Mouse (Mus musculus): ENCODE data around the gene BC053393. TPM values are rescaled to one million over a fixed set of nuclear protein-coding genes. Genes with fewer than 3 reads are reported as not detected.
"Not testable (repeated sequence)": the region's sequence is repeated elsewhere in the genome, so short reads cannot be mapped to it uniquely, and the experiment has no call there.

The BC053393 gene
- polyA plus RNA-seq, 1 experiment from 2014 or later: 0.87 TPM

DNA sequence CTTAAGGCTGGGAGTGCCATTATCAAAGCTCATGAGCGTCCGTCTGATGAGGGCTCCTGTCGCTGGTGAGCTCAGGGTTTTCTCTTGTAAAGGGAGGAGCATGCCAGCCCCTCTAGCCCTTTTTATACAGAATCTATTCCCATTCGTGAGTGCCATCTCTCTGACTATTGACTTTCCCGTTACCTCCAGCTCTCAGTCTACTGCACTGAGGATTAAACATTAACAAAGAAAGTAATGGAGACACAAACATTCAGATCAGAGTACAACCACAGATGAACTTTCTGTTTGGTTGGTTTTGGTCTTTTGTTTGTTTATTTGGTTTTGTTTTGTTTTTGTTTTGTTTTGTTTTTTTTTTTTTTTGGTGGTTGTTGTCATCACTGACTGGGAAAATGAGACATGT is 11.4 kb downstream of the BC053393 start:
- no peaks in the 10 kb centered on the region for H3K9me3 ChIP-seq
- no peaks in the 10 kb centered on the region for H3K36me3 ChIP-seq
- no peak overlapping the region for H3K4me3 ChIP-seq
- H3K27ac ChIP-seq: no peak overlapping the region
- no peaks in the 10 kb centered on the region for H3K27me3 ChIP-seq (ENCODE audit: insufficient read depth, poor library complexity, severe bottlenecking)
- DNase-seq (ENCODE audit: low spot score): no peak
- 76% methylated on average over 5 of the region's 5 CpGs for WGBS
- no peaks in the 10 kb centered on the region for H3K4me1 ChIP-seq

DNA sequence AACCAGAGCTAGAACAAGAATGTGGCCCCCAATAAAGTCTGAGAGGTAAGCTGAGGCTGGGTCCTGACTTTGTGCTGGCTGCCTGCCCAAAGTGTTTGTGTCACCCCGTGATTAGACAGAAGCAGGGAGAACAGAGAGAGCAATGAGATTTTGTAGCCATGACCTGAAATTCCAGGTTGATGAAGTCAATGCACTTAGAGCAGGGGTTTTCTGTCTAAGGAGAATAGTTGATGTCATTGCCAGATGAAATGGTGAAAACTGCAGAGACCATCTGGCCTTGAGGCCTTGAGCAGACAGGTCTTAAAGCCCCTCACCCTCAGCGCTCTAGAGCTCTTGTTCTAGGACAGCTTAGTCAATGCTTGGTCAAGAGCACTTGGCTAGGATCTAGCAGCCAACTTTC is 21.1 kb downstream of the BC053393 start:
- no peak for DNase-seq (ENCODE audit: low spot score)
- no peak overlapping the region for H3K4me3 ChIP-seq
- no peaks in the 10 kb centered on the region for H3K4me1 ChIP-seq
- 78% methylated on average over 2 of the region's 2 CpGs for WGBS
- no peaks in the 10 kb centered on the region for H3K36me3 ChIP-seq
- no peaks in the 10 kb centered on the region for H3K9me3 ChIP-seq
- H3K27me3 ChIP-seq (ENCODE audit: insufficient read depth, poor library complexity, severe bottlenecking): no peaks in the 10 kb centered on the region
- H3K27ac ChIP-seq: no peak overlapping the region

DNA sequence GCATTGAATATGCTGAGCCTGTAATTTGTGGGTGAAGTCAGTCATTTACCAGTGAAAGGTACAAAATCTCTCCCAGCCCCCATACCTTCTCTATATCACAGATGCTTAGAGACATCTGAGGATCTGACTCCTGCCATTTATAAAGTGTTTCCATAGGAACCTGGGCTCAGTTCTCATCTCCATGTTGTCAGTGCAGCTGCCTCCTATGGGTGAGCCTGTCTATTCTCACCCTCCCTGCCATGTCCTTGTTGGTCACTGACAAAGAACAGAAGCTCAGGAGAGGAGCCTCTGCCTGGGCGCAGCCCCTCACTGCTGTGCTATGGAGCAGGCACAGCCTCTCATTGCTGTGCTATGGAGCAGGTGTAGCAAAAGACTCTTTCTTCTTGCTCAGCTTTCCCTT is 48.6 kb downstream of the BC053393 start:
- Histone ChIP-seq H3K36me3 (no peaks in the 10 kb centered on the region), H3K27ac (no peak overlapping the region)
- WGBS: 52% methylated on average over 1 of the region's 1 CpGs

DNA sequence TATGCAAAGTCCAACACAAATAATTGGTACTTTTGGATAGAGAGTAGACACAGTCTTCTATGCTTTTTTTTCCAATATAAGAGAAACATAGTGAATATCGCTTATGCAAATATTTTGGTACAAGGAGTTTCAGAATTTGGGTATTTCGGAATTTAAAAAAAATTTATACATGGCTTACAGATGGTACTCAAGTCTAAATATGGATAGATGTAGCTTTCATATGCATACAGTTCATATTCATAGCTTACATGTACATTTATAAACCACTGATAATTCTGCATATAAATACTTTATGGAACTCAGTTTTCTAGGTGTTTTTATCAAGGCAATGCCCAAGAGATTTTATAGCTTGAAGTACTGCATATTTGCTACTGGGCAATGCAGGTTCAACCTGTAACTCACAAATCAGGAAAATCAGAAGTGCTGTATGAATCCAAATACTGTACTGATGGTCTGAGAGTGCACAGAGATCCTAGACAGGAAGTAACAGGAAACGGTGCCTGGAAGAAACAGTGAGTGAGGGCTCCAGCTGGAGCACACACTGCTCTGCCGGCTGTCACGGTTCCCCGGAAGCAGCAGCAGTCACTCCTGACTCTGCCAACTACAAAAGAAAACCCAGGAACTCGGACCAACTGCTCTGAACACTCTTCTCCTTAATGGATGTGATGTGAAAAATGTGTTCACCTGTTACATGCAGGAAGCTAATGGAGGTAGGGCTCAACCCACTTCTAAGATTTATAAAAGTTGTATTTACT is 49.3 kb downstream of the BC053393 start:
- no peaks in the 10 kb centered on the region for H3K9me3 ChIP-seq
- no peak overlapping the region for H3K27ac ChIP-seq
- H3K4me1 ChIP-seq: no peaks in the 10 kb centered on the region
- no peaks in the 10 kb centered on the region for H3K36me3 ChIP-seq
- H3K27me3 ChIP-seq (ENCODE audit: insufficient read depth, poor library complexity, severe bottlenecking): no peaks in the 10 kb centered on the region
- 71% methylated on average over 7 of the region's 7 CpGs for WGBS
- DNase-seq (ENCODE audit: low spot score): no peak
- H3K4me3 ChIP-seq: no peak overlapping the region

More for the DNA sequence above, 48.6 kb downstream of the BC053393 start:
- no peak for DNase-seq (ENCODE audit: low spot score)
- Histone ChIP-seq H3K27me3 (ENCODE audit: insufficient read depth, poor library complexity, severe bottlenecking) (no peaks in the 10 kb centered on the region), H3K9me3 (no peaks in the 10 kb centered on the region), H3K4me1 (no peaks in the 10 kb centered on the region), H3K4me3 (no peak overlapping the region)

DNA sequence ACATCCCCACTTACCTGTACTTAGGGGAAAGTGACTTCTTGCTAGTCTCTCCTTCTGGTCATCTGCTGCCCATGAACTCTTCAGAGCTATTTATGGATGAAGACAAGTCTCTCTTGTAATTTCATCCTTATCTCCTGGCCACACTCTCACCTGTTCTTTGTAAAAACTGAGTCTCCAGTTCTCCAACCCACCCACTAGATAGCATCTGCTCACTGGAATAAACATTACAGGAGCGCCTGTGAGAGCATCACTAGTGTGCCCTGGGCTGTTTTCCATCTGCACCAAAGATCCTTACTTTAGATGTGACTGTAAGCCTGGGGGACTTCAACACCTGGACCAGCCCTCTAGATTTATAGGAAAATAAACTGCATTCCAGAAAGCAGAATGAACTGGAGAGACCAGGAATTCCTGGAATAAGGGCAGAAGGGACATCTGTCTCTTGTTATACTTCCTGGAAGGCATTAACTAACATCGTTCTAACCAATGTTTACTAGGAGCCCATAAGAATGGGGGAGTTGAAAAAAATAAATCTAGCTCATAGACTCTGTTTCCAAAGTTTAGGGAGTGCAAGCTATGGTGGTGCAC is 58.0 kb downstream of the BC053393 start, which contains the start of gene Dppa1:
Gene Dppa1, minus strand, starts transcription at position 51 of the 585 bp plus-strand sequence.
- H3K9me3 ChIP-seq: no peaks in the 10 kb centered on the region
- no peaks in the 10 kb centered on the region for H3K36me3 ChIP-seq
- no peak within 1 kb of the TSS for H3K27ac ChIP-seq
- H3K27me3 ChIP-seq (ENCODE audit: insufficient read depth, poor library complexity, severe bottlenecking): no peaks in the 10 kb centered on the region
- no peaks in the 10 kb centered on the region for H3K4me1 ChIP-seq
- WGBS: 68% methylated on average over 2 of the region's 2 CpGs
- no peak for DNase-seq (ENCODE audit: low spot score)
- no peak within 1 kb of the TSS for H3K4me3 ChIP-seq

DNA sequence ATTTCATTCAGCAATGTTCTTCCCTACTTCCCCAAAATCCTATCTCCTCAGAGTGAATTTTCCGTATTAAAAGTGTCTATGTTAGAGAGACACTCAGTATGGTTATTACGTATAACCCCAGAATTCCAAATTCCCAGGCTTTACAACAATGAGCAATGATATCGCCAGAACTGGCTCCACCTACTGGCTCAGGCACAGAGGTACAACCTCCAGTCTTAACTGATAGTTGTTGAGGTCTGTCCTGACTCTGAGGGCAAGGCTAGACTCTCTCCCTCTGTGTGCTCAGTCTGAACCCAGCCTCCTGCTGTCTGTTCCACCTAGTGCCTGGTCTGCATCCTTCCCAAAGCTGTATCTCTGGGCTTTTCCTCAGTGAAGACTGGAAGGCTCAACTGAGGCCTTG is 60.3 kb downstream of the BC053393 start:
- 25% methylated on average over 3 of the region's 3 CpGs for WGBS

DNA sequence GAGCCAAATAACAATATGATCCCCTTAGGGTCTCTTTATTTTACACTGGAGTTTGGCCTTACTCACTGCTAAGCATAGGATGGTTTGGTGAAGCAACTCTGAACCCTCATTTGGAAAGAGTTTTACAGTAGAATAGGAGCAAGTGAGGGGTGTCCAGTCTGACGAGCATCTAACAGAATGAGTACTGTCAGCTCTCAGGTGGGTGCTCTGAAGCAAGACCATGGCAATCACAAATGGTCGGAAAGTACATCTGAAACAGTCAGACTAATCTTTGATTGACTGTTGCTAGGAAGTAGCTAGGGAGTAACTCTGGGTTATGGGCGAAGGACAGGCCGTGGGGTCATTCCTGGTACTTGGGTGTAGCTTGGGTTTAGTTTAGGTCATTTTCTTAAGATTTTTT is 64.2 kb downstream of the BC053393 start:
- H3K4me1 ChIP-seq; H3K9me3 ChIP-seq; H3K27ac ChIP-seq; DNase-seq (ENCODE audit: low spot score); H3K27me3 ChIP-seq (ENCODE audit: insufficient read depth, poor library complexity, severe bottlenecking); H3K36me3 ChIP-seq; H3K4me3 ChIP-seq: not testable (repeated sequence)
- WGBS: 83% methylated on average over 4 of the region's 4 CpGs

More for the DNA sequence above, 60.3 kb downstream of the BC053393 start:
- no peak overlapping the region for H3K27ac ChIP-seq
- no peaks in the 10 kb centered on the region for H3K9me3 ChIP-seq
- DNase-seq (ENCODE audit: low spot score): no peak
- no peaks in the 10 kb centered on the region for H3K36me3 ChIP-seq
- H3K4me1 ChIP-seq: no peaks in the 10 kb centered on the region
- H3K4me3 ChIP-seq: no peak overlapping the region
- H3K27me3 ChIP-seq (ENCODE audit: insufficient read depth, poor library complexity, severe bottlenecking): no peaks in the 10 kb centered on the region

DNA sequence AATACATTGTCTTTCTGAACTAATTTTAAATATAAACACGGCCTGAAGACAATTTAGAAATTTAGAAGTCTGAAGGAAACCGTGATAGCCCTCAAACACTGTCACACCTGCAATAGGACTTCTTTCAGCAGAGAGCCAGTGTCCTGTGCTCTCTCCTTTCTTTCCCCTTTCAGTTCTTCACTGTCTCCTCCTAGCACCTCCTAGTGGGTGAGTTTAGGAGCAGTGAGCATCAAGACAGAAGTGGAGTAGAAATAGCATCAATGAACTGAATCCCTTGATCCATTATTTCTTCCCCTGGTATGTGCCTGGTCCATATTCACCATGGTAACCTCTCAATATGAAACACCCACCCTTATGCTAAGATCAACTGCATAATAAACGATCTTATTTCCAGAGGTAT is 65.2 kb downstream of the BC053393 start:
- Histone ChIP-seq H3K9me3 (no peaks in the 10 kb centered on the region), H3K36me3 (no peaks in the 10 kb centered on the region), H3K27me3 (ENCODE audit: insufficient read depth, poor library complexity, severe bottlenecking) (no peaks in the 10 kb centered on the region), H3K4me1 (no peaks in the 10 kb centered on the region), H3K27ac (no peak overlapping the region), H3K4me3 (no peak overlapping the region)
- 81% methylated on average over 3 of the region's 3 CpGs for WGBS
- no peak for DNase-seq (ENCODE audit: low spot score)

Other genes with a start within 250 kb of the BC053393 start
- 0.09 TPM in 1 of 2 replicates, not detected in the other for gene Itk, start 182.0 kb upstream of the BC053393 start, polyA plus RNA-seq (2016; fragmentation: Nextera tagmentation; extraction: Ambion mirVana)
- not detected in 2 replicates for gene Fam71b, start 175.0 kb upstream of the BC053393 start, polyA plus RNA-seq (2016; fragmentation: Nextera tagmentation; extraction: Ambion mirVana)
- gene Med7, start 134.6 kb upstream of the BC053393 start, polyA plus RNA-seq (2016; fragmentation: Nextera tagmentation; extraction: Ambion mirVana): 67.5 and 79.6 TPM in 2 replicates
- 0.06 TPM in 1 of 2 replicates, not detected in the other for gene Havcr2, start 116.6 kb upstream of the BC053393 start, polyA plus RNA-seq (2016; fragmentation: Nextera tagmentation; extraction: Ambion mirVana)
- not detected in 2 replicates for gene Gm12169, start 47.3 kb upstream of the BC053393 start, polyA plus RNA-seq (2016; fragmentation: Nextera tagmentation; extraction: Ambion mirVana)
- gene Dppa1, start 57.7 kb downstream of the BC053393 start, polyA plus RNA-seq (2016; fragmentation: Nextera tagmentation; extraction: Ambion mirVana): not detected in 2 replicates
- gene Timd2, start 135.5 kb downstream of the BC053393 start, polyA plus RNA-seq (2016; fragmentation: Nextera tagmentation; extraction: Ambion mirVana): 1.2 TPM in 1 of 2 replicates, not detected in the other
- gene Havcr1, start 163.5 kb downstream of the BC053393 start, polyA plus RNA-seq (2016; fragmentation: Nextera tagmentation; extraction: Ambion mirVana): not detected in 2 replicates
- gene Timd4, start 239.3 kb downstream of the BC053393 start, polyA plus RNA-seq (2016; fragmentation: Nextera tagmentation; extraction: Ambion mirVana): 0.08 TPM in 1 of 2 replicates, not detected in the other

Measured in heart, embryonic 10.5 days (tissue).